Mouse (Mus musculus) midbrain, embryonic 11.5 days (tissue): ENCODE results near the gene Pmepa1. TPM values are rescaled to one million over a fixed set of nuclear protein-coding genes. Genes with fewer than 3 reads are reported as not detected.

Source experiments
- ATAC-seq: fragments of 200-750 bp; cut with Nextera tagmentation; 2 replicates; pipeline ENCODE4 v1.8.0; 2017; ENCODE audit warnings: moderate TSS enrichment, moderate library complexity; ENCODE audit not compliant: low FRiP score
- DNase-seq: peaks from one replicate; pipeline ENCODE4 v3.0.0; 2015; ENCODE audit warnings: low spot score; ENCODE audit errors: missing footprints
- H3K27ac ChIP-seq: fragments of 300-500 bp; sonication (generic); 2 replicates; pipeline ENCODE4 v1.5.1; 2014; ENCODE audit warnings: low read depth, low read length
- H3K27me3 ChIP-seq: fragments of 300-500 bp; sonication (generic); 2 replicates; pipeline ENCODE4 v1.6.1; 2014; ENCODE audit warnings: mild to moderate bottlenecking, low read length, moderate library complexity, mixed read lengths; ENCODE audit not compliant: control insufficient read depth, insufficient read depth
- H3K36me3 ChIP-seq: fragments of 300-500 bp; sonication (generic); 2 replicates; pipeline ENCODE4 v1.6.1; 2014; ENCODE audit warnings: mild to moderate bottlenecking, low read length, moderate library complexity, mixed read lengths; ENCODE audit not compliant: control insufficient read depth, insufficient read depth
- H3K4me1 ChIP-seq: fragments of 300-500 bp; sonication (generic); 2 replicates; pipeline ENCODE4 v1.6.1; 2014; ENCODE audit warnings: low read length; ENCODE audit not compliant: control insufficient read depth, insufficient read depth
- H3K4me2 ChIP-seq: fragments of 300-500 bp; sonication (generic); 2 replicates; pipeline ENCODE4 v1.6.1; 2014; ENCODE audit warnings: mild to moderate bottlenecking, moderate library complexity
- H3K4me3 ChIP-seq: fragments of 300-500 bp; sonication (generic); 2 replicates; pipeline ENCODE4 v1.5.1; 2014; ENCODE audit warnings: low read depth, low read length
- H3K9ac ChIP-seq: fragments of 300-500 bp; sonication (generic); 2 replicates; pipeline ENCODE4 v1.6.1; 2014; ENCODE audit warnings: low read length
- H3K9me3 ChIP-seq: fragments of 300-500 bp; sonication (generic); 2 replicates; pipeline ENCODE4 v1.6.1; 2016; ENCODE audit warnings: low read length; ENCODE audit not compliant: control insufficient read depth
- WGBS: fragments of 180-500 bp; shearing (Covaris S2); extraction: QIAGEN DNeasy Blood & Tissue Kit; methylation state at CpG from one replicate; pipeline ENCODE4 v1.1.7; 2014; 5-methylcytosine and 5-hydroxymethylcytosine counted together
- polyA plus RNA-seq: library from polyadenylated mRNA; unstranded; fragments of >200 nt; fragmentation: Nextera tagmentation; extraction: Ambion mirVana; gene quantifications from 2 replicates; pipeline ENCODE4 v1.2.1, GENCODE M21; 2014

Pmepa1 gene
- polyA plus RNA-seq, 1 experiment from 2014 or later = 3.4 TPM

DNA sequence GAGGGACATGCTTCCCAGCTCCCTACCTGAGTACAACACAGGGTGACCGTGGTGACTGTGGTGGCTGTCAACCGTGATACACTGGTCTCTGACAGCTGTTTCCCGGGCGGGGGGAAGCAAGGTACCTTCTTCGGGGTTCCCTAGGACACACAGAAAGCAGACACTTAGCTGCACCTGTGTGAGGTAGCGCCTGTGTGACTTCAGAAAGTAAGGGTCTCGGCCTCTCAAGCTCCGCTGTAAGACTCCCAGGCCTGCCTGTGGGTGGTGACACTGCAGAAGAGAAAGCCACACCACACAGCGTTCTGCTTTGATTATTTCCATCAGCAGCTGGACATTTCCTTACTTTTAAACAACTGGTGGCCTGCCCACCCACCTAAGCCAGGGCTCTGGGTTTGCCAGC, 4.8 kb downstream of the Pmepa1 start:
- Histone ChIP-seq H3K27me3 (no peaks in the 10 kb centered on the region; the same call in 1 of the 2 replicates), H3K4me1 (peaks cover 29% of the 10 kb centered on the region), H3K9ac (no peak overlapping the region), H3K27ac (no peak overlapping the region), H3K4me2 (no peak overlapping the region), H3K9me3 (no peaks in the 10 kb centered on the region), H3K4me3 (no peak overlapping the region), H3K36me3 (no peaks in the 10 kb centered on the region)
- WGBS = 80% methylated on average over 9 of the region's 9 CpGs
- no peak for DNase-seq
- ATAC-seq = no peak

DNA sequence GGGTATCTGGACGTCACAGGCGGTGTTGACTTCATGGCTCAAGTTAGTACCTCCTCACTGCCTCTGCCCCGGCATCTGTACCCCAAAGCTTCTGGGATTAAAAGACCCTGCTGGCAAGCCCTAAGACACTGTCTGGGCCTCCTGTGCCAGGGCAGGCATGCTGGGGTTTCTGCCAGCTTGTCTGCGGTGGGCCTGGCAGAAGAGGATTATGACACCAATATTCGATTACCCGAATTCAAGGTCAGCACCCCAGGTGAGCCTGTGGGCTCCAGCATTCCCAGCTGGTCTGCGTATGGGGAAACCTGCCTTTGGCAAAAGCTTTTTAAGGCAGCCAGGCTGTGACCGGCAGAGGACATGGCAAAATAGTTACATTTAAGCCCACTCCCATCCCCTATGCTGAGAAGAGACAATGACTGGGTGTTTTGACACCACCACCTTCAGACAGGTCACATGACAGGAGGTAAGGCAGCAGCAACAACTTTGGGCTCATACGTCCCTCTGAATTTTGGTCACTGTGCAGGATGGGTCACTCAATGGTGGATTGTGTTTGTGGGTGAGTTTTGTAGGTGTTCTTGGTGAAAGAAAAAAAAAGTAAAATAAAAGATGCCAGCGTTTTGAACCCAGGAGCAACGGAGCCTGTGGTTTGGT, 5.6 kb downstream of the Pmepa1 start:
- H3K4me1 ChIP-seq = peaks cover 29% of the 10 kb centered on the region
- WGBS = 79% methylated on average over 11 of the region's 11 CpGs
- no peaks in the 10 kb centered on the region; the same call in 1 of the 2 replicates for H3K27me3 ChIP-seq

GRCm38 (mm10) chr2:173270196-173270595, 6.1 kb downstream of the Pmepa1 start:
- Histone ChIP-seq H3K9me3 (no peaks in the 10 kb centered on the region), H3K27me3 (no peaks in the 10 kb centered on the region; the same call in 1 of the 2 replicates), H3K36me3 (no peaks in the 10 kb centered on the region), H3K27ac (no peak overlapping the region), H3K9ac (no peak overlapping the region), H3K4me2 (no peak overlapping the region), H3K4me1 (peaks cover 31% of the 10 kb centered on the region), H3K4me3 (no peak overlapping the region)
- 62% methylated on average over 9 of the region's 9 CpGs for WGBS
- DNase-seq = no peak
- ATAC-seq = no peak

More for the DNA sequence above, 5.6 kb downstream of the Pmepa1 start:
- Histone ChIP-seq H3K36me3 (no peaks in the 10 kb centered on the region), H3K9me3 (no peaks in the 10 kb centered on the region), H3K4me3 (no peak overlapping the region), H3K9ac (no peak overlapping the region), H3K27ac (no peak overlapping the region), H3K4me2 (no peak overlapping the region)
- no peak for DNase-seq
- ATAC-seq = no peak

DNA sequence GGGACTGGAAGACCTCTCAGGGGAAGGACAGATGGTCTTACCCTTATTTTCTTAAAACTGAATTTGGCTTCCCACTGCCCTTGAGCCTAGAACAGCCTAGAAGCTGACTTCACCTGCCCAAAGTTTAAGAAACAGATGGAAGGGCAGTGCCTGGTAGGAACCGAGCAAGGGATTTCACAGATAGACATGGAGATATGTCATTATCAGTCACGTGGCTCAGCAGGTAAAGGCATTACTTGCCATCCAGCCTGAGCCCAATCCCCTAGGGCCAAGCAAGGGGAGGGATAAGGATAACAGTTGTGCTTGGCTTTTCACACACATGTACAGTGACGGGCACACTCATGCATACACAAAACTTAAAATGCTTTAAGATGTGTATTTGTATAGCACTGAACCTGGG, 8.8 kb downstream of the Pmepa1 start:
- Histone ChIP-seq H3K4me3 (no peak overlapping the region), H3K9ac (no peak overlapping the region), H3K27ac (no peak overlapping the region), H3K4me2 (no peak overlapping the region), H3K27me3 (no peaks in the 10 kb centered on the region), H3K36me3 (no peaks in the 10 kb centered on the region), H3K9me3 (no peaks in the 10 kb centered on the region), H3K4me1 (peaks cover 26% of the 10 kb centered on the region)
- 80% methylated on average over 3 of the region's 3 CpGs for WGBS
- DNase-seq = no peak
- ATAC-seq = no peak

DNA sequence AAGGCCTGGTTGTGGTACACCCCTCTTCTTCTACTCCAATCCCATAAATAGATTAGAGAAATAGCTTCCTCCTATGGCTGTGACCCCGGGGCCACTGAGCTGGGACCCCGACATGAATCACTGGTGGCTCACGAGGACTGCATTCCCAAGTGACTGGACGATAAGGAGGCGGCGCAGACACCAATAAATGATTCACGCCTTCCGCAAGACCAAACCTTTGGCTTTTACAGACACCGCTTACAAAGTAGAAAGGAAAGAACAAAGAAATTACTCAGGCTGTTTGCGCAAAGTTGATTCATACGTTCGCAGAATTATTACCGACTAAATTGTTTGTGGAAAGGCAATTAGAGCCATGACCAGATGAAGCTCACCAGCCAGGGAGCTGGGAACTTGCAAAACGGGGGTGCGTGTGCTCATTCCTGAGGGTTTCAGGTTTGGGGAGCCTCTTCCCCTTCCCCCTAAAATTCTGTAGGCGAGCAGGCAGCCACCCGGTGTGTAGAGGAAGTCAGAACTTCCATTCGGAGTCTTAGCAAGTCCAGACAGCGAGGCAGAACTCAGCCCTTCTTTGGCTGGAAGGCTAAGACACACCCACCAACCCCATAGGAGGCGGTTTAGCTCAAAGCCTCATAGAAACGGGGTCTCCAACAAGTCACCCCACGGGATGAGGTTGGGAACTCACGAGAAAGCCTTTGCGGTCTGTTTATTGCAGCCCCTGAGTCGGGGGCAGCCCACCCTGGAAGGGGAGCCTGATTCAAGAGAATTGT, 9.8 kb downstream of the Pmepa1 start:
- Histone ChIP-seq H3K9me3 (no peaks in the 10 kb centered on the region), H3K4me3 (no peak overlapping the region), H3K9ac (no peak overlapping the region), H3K4me1 (peaks cover 36% of the 10 kb centered on the region), H3K27ac (no peak overlapping the region), H3K27me3 (no peaks in the 10 kb centered on the region), H3K4me2 (no peak overlapping the region), H3K36me3 (no peaks in the 10 kb centered on the region)
- DNase-seq (no peak), ATAC-seq (no peak)
- 82% methylated on average over 25 of the region's 25 CpGs for WGBS

DNA sequence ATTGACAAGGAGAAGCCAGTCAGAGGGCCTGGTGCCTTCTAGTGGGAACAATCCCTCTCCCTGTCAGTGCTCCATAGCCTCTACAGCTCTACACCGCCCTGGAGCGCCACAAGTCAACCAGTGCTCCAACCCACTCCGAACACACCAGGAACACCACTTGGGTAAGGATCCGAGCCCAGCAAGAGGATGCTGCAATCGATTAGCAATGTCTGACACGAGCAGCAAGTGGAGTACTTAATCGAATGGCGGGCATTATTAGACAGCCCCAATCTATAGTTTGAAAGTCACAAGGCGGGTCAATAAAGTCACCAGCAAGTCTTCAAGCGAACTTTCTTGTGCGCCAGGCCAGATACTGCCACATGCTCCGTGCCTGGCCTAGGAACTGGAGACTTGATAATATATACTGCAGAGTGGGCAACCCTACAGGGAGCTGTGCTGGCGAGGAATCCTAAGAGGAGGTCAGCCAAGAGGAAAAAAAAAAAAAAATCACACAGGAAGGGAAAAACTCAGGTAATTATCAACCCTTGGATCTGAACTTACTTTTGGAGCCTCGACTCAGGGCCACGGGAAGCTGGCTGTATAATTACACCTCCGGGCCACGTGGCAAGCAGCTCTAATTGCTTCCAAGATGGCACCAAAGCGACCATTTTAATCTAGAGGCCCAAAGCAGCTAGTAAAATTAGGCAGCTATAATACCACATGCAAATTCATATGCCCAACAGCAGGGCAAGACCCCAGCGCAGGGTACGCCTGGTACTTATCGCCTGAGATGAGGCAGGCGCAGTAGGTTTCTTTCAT, 10.7 kb downstream of the Pmepa1 start:
- H3K9ac ChIP-seq = no peak overlapping the region
- H3K9me3 ChIP-seq = no peaks in the 10 kb centered on the region
- H3K36me3 ChIP-seq = no peaks in the 10 kb centered on the region
- H3K4me3 ChIP-seq = no peak overlapping the region
- no peaks in the 10 kb centered on the region for H3K27me3 ChIP-seq
- DNase-seq (no peak), ATAC-seq (no peak)
- H3K27ac ChIP-seq = no peak overlapping the region
- WGBS = 92% methylated on average over 22 of the region's 22 CpGs
- no peak overlapping the region for H3K4me2 ChIP-seq
- peaks cover 38% of the 10 kb centered on the region for H3K4me1 ChIP-seq

GRCm38 (mm10) chr2:173264467-173265128, 11.7 kb downstream of the Pmepa1 start:
- Histone ChIP-seq H3K36me3 (no peaks in the 10 kb centered on the region), H3K4me3 (no peak overlapping the region), H3K27ac (no peak overlapping the region), H3K4me2 (no peak overlapping the region), H3K9me3 (no peaks in the 10 kb centered on the region), H3K4me1 (peaks cover 43% of the 10 kb centered on the region), H3K27me3 (no peaks in the 10 kb centered on the region), H3K9ac (no peak overlapping the region)
- ATAC-seq (peak; percentile 70), DNase-seq (no peak)
- WGBS = 25% methylated on average over 13 of the region's 13 CpGs

DNA sequence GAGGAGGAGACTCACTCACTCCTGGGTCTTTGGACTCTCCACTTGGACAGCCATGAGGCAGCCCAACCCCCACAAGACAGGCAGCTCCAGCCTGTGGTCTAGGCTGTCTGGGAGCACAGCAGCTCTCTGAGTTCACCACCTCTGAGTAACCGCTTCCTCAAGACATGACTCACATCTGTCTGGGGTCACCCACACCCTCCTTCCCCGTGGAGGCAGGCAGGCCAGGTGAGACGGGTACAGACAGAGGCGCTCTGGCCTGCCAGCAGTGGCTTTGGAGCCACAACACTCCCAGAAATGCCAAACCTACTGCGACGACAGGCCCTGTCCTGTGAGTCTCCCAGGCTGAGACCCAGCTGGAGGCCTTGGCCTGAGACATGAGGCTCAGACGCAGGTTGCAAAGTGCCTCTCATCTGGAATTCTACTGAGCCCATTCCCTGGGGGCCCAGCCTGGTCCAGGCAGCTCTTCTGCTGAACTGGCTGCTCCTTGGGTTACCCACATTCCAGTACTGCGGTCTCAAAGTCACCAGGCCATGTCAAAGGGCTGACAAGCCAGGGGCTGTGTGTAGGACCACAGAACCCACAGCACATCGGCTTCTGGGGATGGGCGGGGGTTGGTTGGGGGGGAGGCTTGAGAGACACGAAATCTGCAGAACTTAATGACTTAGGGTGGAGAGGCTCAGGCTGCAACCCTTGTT, 12.6 kb downstream of the Pmepa1 start:
- ATAC-seq (no peak), DNase-seq (no peak)
- Histone ChIP-seq H3K4me1 (peaks cover 48% of the 10 kb centered on the region), H3K4me3 (no peak overlapping the region), H3K9me3 (no peaks in the 10 kb centered on the region), H3K27me3 (no peaks in the 10 kb centered on the region), H3K27ac (no peak overlapping the region), H3K36me3 (no peaks in the 10 kb centered on the region), H3K9ac (no peak overlapping the region), H3K4me2 (no peak overlapping the region)
- 70% methylated on average over 11 of the region's 11 CpGs for WGBS
